Mouse (Mus musculus): ENCODE results near the gene Sult2a6. TPM values are rescaled to one million over a fixed set of nuclear protein-coding genes. Genes with fewer than 3 reads are reported as not detected.

Gene Sult2a6
- total RNA-seq (2014; rRNA removed) (not detected in 2 replicates), polyA plus RNA-seq (2015; fragmentation: Nextera tagmentation; extraction: Ambion mirVana) (not detected in 2 replicates)

DNA sequence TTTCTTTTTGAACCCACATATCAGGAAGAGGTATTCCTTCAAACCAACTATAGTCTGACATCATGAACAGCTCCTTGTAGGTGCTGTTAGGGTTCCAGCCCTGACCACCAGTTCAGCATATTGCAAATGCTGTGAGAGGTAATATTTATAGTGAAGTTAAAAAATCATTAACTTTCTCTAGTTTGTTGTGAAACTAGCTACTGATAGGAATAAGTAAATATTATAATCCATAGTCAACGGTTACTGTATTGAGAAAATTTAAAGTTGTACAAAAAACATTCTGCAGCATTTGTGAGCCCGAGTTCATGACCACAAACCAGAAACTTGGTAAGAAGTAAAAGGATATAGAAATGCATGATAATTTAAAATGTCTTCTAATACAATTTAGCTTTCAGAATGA is at the start of gene Sult2a6:
Sult2a6 (minus strand) TSS at position 101 of the 400 bp plus-strand sequence.
- H3K4me2 ChIP-seq (ENCODE audit: low read depth, low read length, poor library complexity, severe bottlenecking) = no peak within 1 kb of the TSS
- no peak for DNase-seq (ENCODE audit: low spot score)
- H3K27me3 ChIP-seq (ENCODE audit: insufficient read depth, low read length) = no peaks in the 10 kb centered on the region
- no peak for TF ChIP-seq CTCF (IDR thresholded peaks at IDR 0.05)
- WGBS = 73% methylated on average over 2 of the region's 2 CpGs
- peaks cover 7% of the 10 kb centered on the region; the same call in 1 of the 2 replicates for H3K9me3 ChIP-seq (ENCODE audit: low read length)
- no peak within 1 kb of the TSS for H3K9ac ChIP-seq (replicated peaks; ENCODE audit: low read length, poor library complexity, severe bottlenecking)
- H3K4me3 ChIP-seq (ENCODE audit: low read depth, low read length) = no peak within 1 kb of the TSS
- H3K4me1 ChIP-seq (ENCODE audit: insufficient read depth, low read length) = no peaks in the 10 kb centered on the region
- no peaks in the 10 kb centered on the region for H3K36me3 ChIP-seq (ENCODE audit: insufficient read depth, low read length)
- no peak within 1 kb of the TSS for H3K27ac ChIP-seq (ENCODE audit: low read depth, low read length)
- no peak for ATAC-seq (ENCODE audit: low FRiP score)

DNA sequence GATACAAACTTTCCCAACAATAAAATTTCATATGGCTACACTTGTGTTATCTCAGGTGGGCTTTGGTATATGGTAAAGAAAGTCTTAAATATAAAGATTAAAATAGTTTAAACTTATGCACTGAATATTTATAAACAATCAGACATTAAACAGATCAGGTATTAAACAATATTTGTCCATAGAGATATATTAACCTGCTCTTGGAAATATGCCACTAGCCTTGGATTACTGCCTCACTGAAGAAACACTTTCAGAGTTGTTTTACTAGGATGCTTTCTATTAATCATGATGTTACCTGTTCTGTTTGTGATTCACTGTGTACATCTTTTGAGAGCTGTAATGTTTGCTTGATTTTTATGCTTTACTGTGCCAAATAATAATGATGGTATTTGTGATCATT is 39.4 kb downstream of the Sult2a6 start:
- H3K4me2 ChIP-seq (ENCODE audit: low read depth, low read length, poor library complexity, severe bottlenecking) = no peak overlapping the region
- H3K9ac ChIP-seq (replicated peaks; ENCODE audit: low read length, poor library complexity, severe bottlenecking) = no peak overlapping the region
- H3K36me3 ChIP-seq (ENCODE audit: insufficient read depth, low read length) = no peaks in the 10 kb centered on the region
- H3K4me3 ChIP-seq (ENCODE audit: low read depth, low read length) = no peak overlapping the region
- ATAC-seq (ENCODE audit: low FRiP score) (no peak), DNase-seq (ENCODE audit: low spot score) (no peak)
- H3K4me1 ChIP-seq (ENCODE audit: insufficient read depth, low read length) = no peaks in the 10 kb centered on the region
- H3K27ac ChIP-seq (ENCODE audit: low read depth, low read length) = no peak overlapping the region
- peaks cover 7% of the 10 kb centered on the region; the same call in 1 of the 2 replicates for H3K9me3 ChIP-seq (ENCODE audit: low read length)
- TF ChIP-seq CTCF (IDR thresholded peaks at IDR 0.05) = no peak
- H3K27me3 ChIP-seq (ENCODE audit: insufficient read depth, low read length) = no peaks in the 10 kb centered on the region

DNA sequence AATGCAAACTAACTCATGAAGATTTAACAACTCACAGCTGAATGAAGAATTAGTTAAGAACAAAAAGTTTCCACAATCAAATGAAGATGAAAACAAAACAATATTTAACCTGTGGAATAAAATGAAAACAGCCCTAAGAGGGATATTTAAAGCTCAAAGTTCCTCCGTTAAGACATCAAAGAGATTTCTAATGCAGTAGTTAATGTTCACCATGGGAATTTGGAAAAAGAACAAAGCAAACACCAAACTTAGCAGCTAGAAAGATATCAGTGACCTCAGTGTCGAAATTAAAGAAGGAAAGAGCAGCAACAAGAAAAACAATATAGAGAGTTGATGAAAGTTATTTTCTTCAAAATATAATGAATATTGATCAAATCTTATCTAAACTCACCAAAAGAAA is 51.3 kb downstream of the Sult2a6 start:
- H3K9ac ChIP-seq (replicated peaks; ENCODE audit: low read length, poor library complexity, severe bottlenecking) = no peak overlapping the region
- H3K27me3 ChIP-seq (ENCODE audit: insufficient read depth, low read length) = no peaks in the 10 kb centered on the region
- H3K4me1 ChIP-seq (ENCODE audit: insufficient read depth, low read length) = no peaks in the 10 kb centered on the region
- H3K9me3 ChIP-seq (ENCODE audit: low read length) = peaks cover 16% of the 10 kb centered on the region; the same call in 1 of the 2 replicates
- no peak overlapping the region for H3K27ac ChIP-seq (ENCODE audit: low read depth, low read length)
- DNase-seq (ENCODE audit: low spot score) (no peak), ATAC-seq (ENCODE audit: low FRiP score) (no peak)
- no peak overlapping the region for H3K4me3 ChIP-seq (ENCODE audit: low read depth, low read length)
- no peak overlapping the region for H3K4me2 ChIP-seq (ENCODE audit: low read depth, low read length, poor library complexity, severe bottlenecking)
- TF ChIP-seq CTCF (IDR thresholded peaks at IDR 0.05) = no peak
- 69% methylated on average over 2 of the region's 2 CpGs for WGBS
- no peaks in the 10 kb centered on the region for H3K36me3 ChIP-seq (ENCODE audit: insufficient read depth, low read length)

DNA sequence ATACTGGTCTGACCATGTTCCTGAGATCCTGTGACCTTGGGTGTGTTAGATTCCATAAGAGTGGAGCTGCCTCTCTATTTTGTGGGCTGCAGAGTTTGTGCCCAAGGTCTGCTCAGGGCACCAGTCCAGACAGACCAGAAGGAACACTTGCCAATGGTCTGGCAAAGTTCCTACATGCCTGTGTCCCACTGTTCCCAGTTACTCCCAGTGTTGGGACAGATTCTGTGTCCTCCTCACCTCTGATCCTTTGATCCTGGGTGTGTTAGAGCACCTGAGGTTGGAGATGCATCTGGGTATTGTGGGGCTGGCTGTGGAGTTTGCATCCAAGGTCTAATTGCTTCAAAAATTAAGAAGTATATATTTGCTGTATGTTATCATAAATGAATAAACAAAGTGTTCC is 52.2 kb downstream of the Sult2a6 start:
- ATAC-seq (ENCODE audit: low FRiP score) = no peak
- Histone ChIP-seq H3K4me3 (ENCODE audit: low read depth, low read length) (no peak overlapping the region), H3K9ac (replicated peaks; ENCODE audit: low read length, poor library complexity, severe bottlenecking) (no peak overlapping the region), H3K9me3 (ENCODE audit: low read length) (peaks cover 12% of the 10 kb centered on the region; the same call in 1 of the 2 replicates), H3K27me3 (ENCODE audit: insufficient read depth, low read length) (no peaks in the 10 kb centered on the region), H3K4me1 (ENCODE audit: insufficient read depth, low read length) (no peaks in the 10 kb centered on the region), H3K27ac (ENCODE audit: low read depth, low read length) (no peak overlapping the region), H3K36me3 (ENCODE audit: insufficient read depth, low read length) (no peaks in the 10 kb centered on the region), H3K4me2 (ENCODE audit: low read depth, low read length, poor library complexity, severe bottlenecking) (no peak overlapping the region)
- DNase-seq (ENCODE audit: low spot score) = no peak
- TF ChIP-seq CTCF (IDR thresholded peaks at IDR 0.05) = no peak

Other genes with a start within 250 kb of the Sult2a6 start
- not detected in 2 replicates for gene Sult2a3, start 131.8 kb downstream of the Sult2a6 start, total RNA-seq (2014; rRNA removed)
- not detected in 2 replicates for gene Sult2a3, start 131.8 kb downstream of the Sult2a6 start, polyA plus RNA-seq (2015; fragmentation: Nextera tagmentation; extraction: Ambion mirVana)
- gene Obox8, start 78.7 kb upstream of the Sult2a6 start, total RNA-seq (2014; rRNA removed) = not detected in 2 replicates
- gene Obox8, start 78.7 kb upstream of the Sult2a6 start, polyA plus RNA-seq (2015; fragmentation: Nextera tagmentation; extraction: Ambion mirVana) = not detected in 2 replicates
- not detected in 2 replicates for gene Sult2a8, start 191.9 kb upstream of the Sult2a6 start, total RNA-seq (2014; rRNA removed)
- gene Sult2a8, start 191.9 kb upstream of the Sult2a6 start, polyA plus RNA-seq (2015; fragmentation: Nextera tagmentation; extraction: Ambion mirVana) = not detected in 2 replicates
- not detected in 2 replicates for gene Sult2a7, start 239.4 kb upstream of the Sult2a6 start, total RNA-seq (2014; rRNA removed)
- gene Sult2a7, start 239.4 kb upstream of the Sult2a6 start, polyA plus RNA-seq (2015; fragmentation: Nextera tagmentation; extraction: Ambion mirVana) = not detected in 2 replicates

Data from midbrain, postnatal 0 days (tissue).